Mouse (Mus musculus): ENCODE results near the gene Fam151a.
"Not testable (repeated sequence)": the region's sequence is repeated elsewhere in the genome, so short reads cannot be mapped to it uniquely, and the experiment has no call there.

Gene Fam151a

DNA sequence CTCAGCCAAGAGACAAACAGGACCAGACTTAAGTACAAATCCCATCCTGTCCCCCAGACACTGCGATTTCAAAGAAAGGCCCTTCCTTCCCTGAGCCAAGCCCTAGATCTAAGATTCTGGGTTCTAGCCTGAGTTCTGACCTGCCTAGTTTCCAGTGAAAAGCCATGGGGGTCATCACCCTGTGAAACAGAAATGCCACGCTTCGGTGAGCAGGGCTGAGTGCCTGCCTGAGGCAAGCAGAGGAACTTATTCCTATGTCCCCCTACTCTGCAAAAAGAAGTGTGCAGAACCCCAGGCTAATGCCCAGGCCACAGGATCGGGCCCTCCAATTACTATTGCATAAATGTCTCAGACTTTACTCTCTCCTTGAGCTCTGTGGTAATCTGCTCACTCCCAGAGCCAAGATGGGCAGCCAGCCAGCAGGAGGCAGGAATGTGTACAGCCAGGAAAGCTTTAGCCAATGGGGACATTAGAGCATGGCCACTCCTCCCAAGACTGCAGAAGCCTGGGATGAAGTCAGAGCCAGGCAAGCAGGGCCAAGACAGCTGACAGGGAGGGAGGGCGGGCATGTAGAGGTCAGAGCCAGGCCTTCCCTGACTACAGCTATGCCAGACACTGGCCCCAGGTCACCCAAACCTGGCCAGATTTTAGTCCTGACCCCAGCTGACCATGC is 44.6 kb downstream of the Fam151a start:
- peak; percentile 23 to 34 for DNase-seq

GRCm38 (mm10) chr4:106780045-106780444 is 46.4 kb downstream of the Fam151a start:
- no peak for DNase-seq

DNA sequence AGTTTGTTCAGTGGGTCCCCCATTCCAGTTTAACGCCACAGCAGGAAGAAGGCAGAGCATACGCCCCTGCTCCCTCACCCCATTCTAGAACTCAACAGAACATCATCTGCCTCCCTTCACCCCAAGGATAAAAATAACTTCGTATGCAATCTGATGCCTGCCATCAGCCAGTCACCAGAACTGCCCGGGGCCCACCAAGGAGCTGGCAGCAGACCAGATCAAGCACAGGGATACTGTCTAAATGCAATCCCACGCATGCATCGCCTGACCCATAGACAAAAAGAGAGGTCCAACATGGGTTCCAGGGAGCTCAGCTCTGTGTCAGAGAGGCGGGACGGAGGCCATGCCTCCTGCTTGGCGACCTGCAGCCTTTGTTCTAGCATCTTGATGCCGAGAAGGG is 49.4 kb downstream of the Fam151a start:
- DNase-seq = no peak

DNA sequence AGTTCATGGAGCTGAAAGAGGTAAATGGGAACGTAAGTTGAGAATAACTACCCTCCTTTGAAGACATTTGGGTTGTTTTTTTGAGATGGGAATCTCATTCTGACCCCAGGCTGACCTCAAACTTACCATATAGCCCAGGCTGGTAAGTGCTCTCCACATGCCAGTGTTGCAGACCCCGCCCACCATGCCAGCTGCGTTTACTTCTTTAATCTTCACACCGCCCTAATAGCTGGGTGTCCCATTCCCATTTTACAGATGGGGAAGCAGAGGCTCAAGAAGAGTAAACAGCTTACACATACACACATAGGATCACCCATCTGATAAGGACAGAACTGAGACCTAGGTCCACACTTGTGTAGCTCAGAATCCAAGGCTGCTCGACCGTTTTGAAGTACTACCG is 51.1 kb downstream of the Fam151a start:
- DNase-seq = no peak

DNA sequence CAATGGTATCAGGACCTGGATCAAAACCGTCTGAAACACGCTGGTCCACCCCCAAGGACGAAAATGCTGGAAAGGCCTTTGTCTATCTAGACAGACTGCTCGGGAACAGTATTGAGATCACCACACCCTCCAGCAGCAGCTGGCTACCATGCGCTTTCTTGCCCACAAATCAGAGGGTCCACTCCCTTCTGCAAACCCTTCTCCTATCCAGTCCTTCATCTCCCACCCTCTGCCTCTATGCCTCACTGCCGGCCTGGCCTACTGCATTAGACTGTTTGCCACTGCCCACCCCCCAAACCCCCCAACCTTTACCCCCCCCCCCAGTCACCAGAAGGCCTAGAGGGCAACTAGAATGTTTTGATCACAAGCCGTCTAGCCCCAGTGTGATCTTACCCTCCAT is 51.7 kb downstream of the Fam151a start:
- no peak for DNase-seq

DNA sequence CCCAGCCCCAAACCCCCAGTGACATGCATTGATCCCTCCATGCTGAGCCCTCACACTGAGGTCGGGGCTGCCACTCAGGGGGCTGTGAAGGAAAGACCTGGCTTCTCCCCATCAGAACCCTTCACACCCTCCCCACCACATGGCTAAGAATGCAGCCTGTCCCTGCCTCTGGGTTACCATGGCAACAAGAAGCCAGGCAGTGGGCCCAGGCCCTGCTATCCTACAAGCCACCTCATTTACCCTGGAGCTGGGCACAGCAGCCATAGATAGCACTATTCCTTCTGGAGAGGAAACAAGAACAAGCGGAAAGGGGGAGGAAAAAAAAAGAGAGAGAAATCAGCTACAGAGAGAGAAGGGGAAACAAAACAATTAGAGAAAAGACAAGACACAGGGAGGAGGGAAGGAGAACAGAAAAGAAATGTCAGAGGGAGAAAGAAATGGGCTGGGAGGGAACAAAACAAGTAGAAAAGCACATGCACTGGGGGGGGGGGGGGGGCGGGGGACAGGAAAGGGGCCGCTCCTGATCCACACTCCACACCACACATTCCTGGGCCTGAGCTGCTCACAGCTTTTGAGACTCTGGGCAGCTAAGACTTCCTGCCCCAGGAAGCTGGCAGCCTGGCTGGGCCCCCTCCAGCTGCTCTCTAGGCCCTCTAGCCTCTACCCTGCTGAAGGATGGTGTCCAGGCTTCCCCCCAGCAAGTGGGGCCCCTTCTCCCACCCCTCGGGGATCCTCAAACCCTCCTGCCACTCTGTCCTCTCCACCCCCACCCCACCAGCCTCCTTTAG is 52.3 kb downstream of the Fam151a start:
- no peak for DNase-seq

DNA sequence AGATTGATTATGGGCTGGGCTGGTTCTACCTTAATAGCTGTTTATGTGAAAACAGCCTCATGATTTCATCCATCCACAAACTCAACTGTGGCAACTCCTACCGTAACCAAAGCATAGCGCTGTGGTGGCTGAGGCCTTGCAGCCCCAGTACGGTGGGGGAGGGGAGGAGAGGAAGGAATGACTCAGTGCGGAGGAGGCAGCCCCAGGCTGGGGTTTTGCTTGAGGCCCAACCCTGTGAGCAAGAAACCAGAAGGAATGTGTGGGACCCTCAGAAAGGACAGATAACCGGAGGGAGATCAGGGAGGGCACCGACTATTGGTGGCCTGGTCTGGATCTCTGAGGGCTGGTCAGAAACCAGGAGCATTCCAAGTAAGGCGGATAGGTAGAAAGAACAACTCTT is 54.1 kb downstream of the Fam151a start:
- DNase-seq = peak in 1 of 2 experiments; percentile 25

DNA sequence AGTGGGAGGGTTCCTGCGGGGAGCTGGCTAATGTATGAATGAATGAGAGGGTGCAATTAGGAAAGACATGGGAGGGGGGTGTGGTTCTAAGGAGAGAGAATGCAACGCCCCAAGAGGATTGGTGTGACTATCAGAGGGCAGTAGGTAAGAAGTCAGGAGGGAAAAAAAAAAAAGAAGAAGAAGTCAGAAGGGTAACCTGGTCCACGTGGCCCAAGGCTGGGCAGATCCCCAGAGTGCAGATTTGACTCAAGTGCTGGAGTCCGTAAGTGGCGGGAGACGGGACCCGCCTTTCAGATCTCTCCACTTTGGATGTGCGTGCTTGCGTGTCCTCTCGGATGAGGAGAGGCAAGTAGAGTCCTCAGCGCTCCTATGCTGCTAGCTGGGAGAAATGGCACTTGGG is 54.9 kb downstream of the Fam151a start:
- DNase-seq = no peak

GRCm38 (mm10) chr4:106789705-106790104 is 56.0 kb downstream of the Fam151a start:
- DNase-seq = no peak

DNA sequence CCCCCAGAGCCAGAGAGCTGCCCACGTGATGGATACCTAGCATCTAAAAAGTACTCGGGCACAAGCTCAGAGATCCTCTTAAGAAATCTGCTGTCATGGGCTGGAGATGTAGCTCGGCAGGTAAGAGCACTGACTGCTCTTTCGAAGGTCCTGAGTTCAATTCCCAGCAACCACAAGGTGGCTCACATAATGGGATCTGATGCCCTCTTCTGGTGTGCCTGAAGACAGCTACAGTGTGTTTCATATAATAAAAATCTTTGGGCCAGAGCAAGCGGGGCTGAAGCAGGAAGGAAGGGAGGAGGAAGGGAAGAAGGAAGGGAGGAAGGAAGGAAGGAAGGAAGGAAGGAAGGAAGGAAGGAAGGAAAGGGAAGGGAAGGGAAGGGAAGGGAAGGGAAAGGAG is 56.5 kb downstream of the Fam151a start:
- not testable (repeated sequence) for DNase-seq

DNA sequence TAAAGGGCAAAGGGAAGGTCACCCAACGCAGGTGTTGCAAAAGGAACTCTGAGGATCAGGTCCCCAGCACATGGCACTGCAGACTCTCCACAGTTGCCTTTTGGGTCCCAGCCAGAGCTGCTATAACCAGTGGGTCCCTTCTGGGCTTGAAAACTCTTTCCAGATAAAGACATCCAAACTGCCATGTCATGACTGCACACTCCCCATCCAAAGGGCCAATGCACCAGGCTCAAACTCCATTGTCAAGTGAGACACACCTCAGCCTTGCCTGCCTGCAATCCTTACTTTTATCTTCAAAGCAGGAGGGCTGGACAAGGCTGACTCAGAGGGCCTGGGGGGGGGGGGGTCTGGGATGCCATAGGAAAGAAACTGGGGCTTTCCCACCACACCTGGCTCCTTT is 57.2 kb downstream of the Fam151a start:
- no peak for DNase-seq

- DNase-seq = no peak
Measured at GRCm38 (mm10) chr4:106792276-106792675, 58.6 kb downstream of the Fam151a start.

DNA sequence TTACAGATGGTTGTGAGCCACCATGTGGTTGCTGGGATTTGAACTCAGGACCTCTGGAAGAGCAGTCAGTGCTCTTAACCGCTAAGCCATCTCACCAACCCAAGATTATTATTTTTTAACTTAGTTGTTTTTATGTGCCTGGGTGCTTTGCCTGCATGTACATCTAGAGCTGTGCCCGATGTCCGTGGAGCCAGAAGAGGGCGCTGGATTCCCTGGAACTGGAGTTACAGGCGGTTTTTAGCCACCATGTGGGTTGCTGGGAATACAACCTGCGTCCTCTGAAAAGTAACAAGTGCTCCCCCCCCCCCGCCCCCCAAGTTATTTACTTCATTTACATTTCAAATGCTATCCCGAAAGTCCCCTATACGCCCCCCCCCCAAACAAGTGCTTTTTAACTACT is 60.1 kb downstream of the Fam151a start:
- not testable (repeated sequence) for DNase-seq

DNA sequence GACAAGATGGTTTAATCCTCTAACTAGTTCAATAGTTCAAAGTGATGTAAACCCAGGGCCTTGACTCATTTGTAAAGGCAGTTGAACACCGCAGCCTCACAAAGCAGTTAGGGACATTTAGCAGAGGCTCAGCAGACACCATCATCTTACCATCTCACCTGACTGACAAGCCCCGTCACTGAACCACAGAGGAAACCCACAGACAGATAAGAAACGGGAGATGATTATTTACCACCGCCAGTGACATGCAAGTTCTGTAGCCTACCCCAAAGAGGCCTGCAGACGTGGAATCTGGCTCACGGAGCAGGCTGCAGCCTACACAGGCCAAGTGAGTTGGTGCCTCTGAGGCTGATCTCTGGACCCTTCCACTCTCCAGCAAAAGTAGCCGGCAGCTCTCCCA is 60.6 kb downstream of the Fam151a start:
- peak in 1 of 2 experiments; percentile 31 for DNase-seq

DNA sequence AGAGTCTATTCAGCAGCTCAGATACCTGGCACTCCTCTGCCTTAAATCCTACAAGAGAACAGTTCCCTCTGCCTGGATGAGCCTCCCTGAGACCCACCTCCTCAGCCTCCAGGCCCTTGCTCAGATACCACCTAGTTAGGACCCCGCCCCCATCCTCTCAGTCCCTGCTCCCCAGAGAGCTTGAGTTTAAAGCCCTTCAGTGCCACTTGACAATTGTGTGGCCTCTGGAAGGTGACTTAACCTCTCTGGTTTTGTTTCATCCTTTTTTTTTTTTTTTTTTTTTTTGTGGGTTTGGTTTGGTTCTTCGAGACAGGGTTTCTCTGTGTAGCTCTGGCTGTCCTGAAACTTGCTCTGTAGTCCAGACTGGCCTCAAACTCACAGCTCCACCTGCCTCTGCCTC is 61.6 kb downstream of the Fam151a start:
- DNase-seq = no peak
